Mouse (Mus musculus): ENCODE results near the gene Spag9.

- no peak for TF ChIP-seq CTCF (IDR thresholded peaks at IDR 0.05; ENCODE audit: control insufficient read depth, insufficient read depth, insufficient read length)
- no peak for TF ChIP-seq MAX (IDR thresholded peaks at IDR 0.05)
- TF ChIP-seq USF1 (IDR thresholded peaks at IDR 0.05; ENCODE audit: low read depth), result no peak
- TF ChIP-seq MYOG (IDR thresholded peaks at IDR 0.05; ENCODE audit: control insufficient read depth, extremely low read depth, insufficient read length), result no peak
- TF ChIP-seq MYOD1 (IDR thresholded peaks at IDR 0.05; ENCODE audit: control insufficient read depth, insufficient read length, low read depth), result no peak
- TF ChIP-seq CEBPB (IDR thresholded peaks at IDR 0.05; ENCODE audit: low read depth), result no peak
- TF ChIP-seq FOSL1 (IDR thresholded peaks at IDR 0.05; ENCODE audit: insufficient read depth, low read length, poor library complexity, severe bottlenecking), result no peak
Observed at GRCm38 (mm10) chr11:94054176-94054575, 58.3 kb downstream of the Spag9 start.
